Mouse (Mus musculus) right cerebral cortex, postnatal 4 days (tissue): ENCODE measurements at regions not wholly inside any gene's neighbourhood (a gene's known extent, or its start where the extent isn't known, plus 50 kb on each side); places are given as distances from the start of the nearest gene placed in this dataset.

Experiments used
- DNase-seq: peaks from one replicate; pipeline ENCODE4 v3.0.0-alpha.2; 2022

- DNase-seq, result no peak
Measured at GRCm38 (mm10) chr11:19145991-19146390, 127.2 kb upstream of the Meis1 start.

- no peak for DNase-seq
Measured at GRCm38 (mm10) chr11:19151026-19151425, 132.2 kb upstream of the Meis1 start.

- no peak for DNase-seq
Measured at GRCm38 (mm10) chr11:19153714-19154113, 134.9 kb upstream of the Meis1 start.

DNA sequence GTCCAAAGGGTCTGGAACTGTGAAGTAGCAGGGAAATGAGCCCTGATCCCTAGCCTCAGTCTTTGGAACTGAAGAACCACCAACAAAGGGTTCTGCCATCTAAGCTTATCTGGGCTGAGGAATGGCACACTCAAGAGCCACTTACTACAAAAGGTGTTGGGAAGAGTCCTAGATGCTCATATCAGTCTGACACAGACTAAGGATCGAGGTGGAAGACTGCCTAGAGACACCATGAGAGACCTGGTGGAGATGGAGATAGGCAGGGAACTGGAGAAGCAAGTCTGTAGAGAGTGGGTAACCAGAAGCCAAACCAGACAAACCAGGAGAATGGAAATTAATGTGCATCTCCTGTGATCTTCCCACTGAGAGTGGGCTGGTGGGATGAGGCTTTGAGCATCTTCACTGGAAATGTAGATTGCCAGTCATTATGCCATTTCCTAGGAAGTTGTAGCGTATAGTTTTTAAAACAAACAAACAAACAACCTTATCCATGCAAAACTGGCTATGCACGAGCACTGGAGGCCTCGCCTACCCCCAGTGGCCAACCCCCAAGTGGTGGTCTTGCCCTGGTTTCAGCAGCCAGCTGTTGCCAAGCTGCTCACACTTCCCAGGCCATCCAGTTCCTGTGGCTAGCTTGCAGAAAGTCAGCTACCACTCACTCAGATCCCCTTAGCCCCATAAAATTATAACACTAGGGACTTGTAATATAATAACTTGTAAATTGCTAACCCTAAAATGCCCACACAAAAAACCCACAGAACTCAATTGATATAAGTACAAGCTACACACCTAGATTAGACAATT lies 136.2 kb upstream of the Meis1 start:
- no peak for DNase-seq

DNA sequence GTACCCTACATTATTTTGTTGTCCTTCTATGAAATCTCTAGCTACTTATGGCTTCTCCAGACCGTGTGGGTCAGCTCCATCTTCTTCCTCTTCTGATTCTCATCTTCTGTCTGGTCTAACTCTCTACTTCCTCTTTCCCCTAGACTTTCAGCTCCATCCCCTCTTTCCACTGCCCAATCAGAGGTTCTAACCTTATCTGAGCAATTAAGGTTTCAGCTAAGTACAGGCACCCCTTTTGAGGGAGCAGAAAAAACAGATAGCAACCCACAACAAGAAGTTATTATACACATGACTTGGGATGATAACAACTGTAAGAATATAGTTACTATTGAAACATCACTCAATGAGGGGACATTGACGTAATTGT lies 136.8 kb upstream of the Meis1 start:
- DNase-seq, result no peak

GRCm38 (mm10) chr11:19160227-19160626 lies 141.4 kb upstream of the Meis1 start:
- DNase-seq, result no peak

DNA sequence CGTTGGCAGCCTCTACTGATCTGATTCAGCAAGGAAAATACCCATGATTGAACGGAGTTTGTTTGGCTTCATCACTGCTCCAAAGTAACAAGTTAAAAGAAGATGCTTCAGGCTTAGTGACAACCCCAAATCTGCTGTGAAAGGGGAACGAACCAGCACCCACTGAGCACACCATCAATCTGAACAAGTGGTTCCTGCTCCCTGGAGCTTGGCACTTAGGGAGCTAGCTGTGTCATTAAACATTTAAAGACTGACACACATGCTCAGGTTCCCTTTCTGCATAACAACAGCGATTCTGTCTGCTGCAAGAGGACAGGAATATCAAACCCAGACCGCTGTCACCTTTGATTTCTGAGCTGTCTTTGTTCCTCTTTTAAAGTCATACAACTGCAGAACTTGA lies 141.9 kb upstream of the Meis1 start:
- DNase-seq, result no peak

GRCm38 (mm10) chr11:19170938-19171337 lies 152.2 kb upstream of the Meis1 start:
- DNase-seq, result no peak

- DNase-seq, result no peak
Measured at GRCm38 (mm10) chr11:19174305-19175017, 155.7 kb upstream of the Meis1 start.

- no peak for DNase-seq
Measured at GRCm38 (mm10) chr11:19179290-19179689, 160.5 kb upstream of the Meis1 start.

GRCm38 (mm10) chr11:19189778-19190177 lies 171.0 kb upstream of the Meis1 start:
- no peak for DNase-seq

- no peak for DNase-seq
Measured at GRCm38 (mm10) chr11:19194464-19194863, 175.7 kb upstream of the Meis1 start.

DNA sequence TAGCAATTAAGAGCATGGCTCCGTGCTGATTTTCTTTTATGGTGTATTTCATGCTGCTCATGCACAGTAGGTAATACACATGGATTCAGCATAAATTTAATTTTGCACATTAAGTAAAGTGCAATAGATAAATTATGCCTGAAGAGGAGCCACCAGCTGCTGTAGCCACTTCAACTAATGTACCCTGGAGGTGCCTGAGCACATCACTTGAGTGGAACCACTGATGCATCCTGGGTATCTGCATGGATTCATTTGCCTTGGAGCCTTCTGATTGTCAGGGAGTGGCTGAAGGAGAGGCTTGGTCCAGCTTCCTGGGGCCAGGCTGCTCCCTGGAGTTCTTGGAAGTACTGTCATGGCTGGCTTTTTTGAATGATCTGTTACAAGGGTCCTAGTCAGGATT lies 179.0 kb upstream of the Meis1 start:
- DNase-seq, result no peak

DNA sequence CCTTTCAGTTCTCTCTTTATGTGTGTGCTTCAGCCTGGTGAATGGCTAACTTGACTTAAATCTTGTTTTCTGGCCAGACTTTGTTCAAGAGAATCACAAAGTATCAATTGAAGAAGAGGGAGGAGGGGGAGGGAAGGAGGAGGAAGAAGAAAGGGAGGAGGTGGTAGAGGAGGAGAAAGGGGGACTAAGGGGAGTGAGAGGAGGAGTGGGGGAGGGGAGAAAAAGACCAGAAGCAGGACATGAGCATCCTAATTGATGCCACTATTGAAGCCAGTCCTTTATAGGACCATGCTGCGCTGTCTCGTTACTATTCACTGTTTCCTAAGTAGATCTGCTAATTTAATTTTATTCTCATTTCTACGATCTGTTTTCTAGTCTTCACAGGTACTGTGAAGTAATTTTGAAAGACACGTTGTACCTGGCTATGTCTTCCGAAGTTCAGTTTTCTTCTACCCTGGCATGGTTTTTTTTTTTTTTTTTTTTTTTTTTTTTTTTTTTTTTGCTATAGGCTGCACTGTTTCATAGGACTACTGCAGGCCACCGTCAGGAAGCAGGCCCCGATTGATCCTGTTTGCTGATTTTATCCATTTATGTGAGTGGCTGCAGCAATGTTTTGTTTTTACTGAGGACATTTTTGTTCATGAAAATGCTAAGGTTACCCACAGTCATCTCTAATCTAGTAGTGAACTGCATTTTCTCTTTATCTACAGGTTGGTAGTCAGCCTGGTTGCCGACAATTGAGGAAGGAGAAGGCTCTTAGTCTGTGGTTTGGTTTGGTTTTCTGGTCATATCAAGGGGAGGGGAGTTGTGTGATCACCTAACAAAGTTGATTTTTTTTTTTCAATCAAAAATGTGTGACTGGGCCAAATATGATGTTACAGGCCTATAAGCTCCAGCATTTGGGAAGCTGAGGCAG lies 184.1 kb upstream of the Meis1 start:
- DNase-seq, result no peak

DNA sequence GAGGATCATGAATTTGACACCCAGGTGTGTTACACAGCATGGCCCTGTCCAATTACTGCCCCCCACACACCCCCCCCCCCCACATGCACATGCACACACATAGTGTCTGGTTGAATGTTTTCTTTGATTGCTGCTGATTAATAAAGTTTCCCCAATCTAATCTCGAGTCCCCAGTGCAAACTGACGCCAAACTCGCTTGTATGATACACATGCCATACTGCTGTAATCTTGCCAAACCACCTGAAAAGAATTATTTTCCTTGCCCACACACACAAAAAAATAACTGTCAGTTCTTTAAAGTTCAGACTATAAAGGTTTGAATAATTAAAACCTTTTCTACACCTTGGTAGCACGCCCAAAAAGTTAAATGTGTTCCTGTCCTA lies 184.7 kb upstream of the Meis1 start:
- no peak for DNase-seq

GRCm38 (mm10) chr11:19203968-19204367 lies 185.2 kb upstream of the Meis1 start:
- peak; percentile 24 for DNase-seq

DNA sequence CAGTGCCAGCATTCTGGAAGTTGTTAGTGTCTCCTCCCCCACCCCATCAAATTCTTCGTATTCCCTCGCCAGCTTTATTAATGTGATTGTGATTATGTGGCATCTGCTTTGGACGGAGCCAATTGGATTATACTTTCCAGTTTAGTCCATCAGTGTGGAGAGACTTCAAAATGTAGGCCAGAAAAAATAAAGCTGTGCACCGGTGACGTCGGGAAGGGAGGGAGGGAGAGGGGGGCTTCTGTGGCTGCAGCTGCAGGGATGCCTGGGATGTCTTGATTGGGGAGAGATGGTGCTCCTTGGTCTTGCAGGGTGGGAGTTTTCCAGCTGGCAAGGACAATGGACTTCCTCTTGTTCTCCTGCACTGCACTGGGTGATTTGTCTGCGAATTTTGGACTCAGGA lies 185.7 kb upstream of the Meis1 start:
- peak; percentile 7 for DNase-seq

GRCm38 (mm10) chr11:19205174-19205573 lies 186.4 kb upstream of the Meis1 start:
- no peak for DNase-seq

- no peak for DNase-seq
Measured at GRCm38 (mm10) chr11:19219476-19219875, 200.7 kb upstream of the Meis1 start.

DNA sequence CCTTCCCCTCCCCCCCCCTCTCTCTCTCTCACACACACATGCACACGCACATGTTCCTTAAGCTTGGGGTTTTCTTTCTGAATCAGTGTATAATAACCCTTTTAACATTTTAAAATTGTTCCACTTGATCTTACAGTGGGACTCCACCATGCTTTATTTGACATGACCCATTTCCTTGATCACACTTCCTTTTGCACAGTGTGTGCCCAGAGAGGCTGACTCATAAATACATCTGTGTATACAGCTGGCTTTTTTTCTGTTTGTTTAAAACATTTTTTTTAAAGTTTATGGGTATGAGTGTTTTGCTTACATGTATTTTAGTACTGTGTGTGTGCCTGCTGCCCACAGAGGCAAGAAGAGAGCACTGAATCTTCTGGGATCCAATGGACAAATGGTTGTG lies 202.7 kb upstream of the Meis1 start:
- DNase-seq, result no peak

DNA sequence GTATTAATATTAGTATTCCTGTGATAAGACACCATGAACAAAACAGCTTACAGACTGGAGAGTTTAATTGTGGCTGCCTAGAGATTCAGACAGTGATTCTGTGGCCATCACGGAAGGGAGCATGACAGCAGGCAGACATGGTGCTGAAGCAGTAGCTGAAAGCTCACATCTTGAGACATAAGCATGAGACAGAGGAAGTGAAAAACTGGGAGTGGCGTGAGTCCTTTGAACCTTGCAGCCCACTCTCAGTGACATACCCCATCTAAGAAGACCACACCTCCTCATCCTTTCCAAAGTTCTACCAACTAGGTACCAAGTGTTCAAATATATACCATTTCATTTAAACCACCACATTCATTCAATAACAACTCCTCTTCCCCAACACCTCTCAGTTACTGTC lies 208.0 kb upstream of the Meis1 start:
- no peak for DNase-seq

- no peak for DNase-seq
Measured at GRCm38 (mm10) chr11:19227716-19228115, 208.9 kb upstream of the Meis1 start.

GRCm38 (mm10) chr11:19246390-19247114 lies 227.8 kb upstream of the Meis1 start:
- no peak for DNase-seq
